Mouse (Mus musculus): ENCODE measurements around the gene Fam185a. TPM values are rescaled to one million over a fixed set of nuclear protein-coding genes. Genes with fewer than 3 reads are reported as not detected.

The Fam185a gene
- polyA plus RNA-seq, 1 experiment from 2014 or later, result 6.1 TPM

DNA sequence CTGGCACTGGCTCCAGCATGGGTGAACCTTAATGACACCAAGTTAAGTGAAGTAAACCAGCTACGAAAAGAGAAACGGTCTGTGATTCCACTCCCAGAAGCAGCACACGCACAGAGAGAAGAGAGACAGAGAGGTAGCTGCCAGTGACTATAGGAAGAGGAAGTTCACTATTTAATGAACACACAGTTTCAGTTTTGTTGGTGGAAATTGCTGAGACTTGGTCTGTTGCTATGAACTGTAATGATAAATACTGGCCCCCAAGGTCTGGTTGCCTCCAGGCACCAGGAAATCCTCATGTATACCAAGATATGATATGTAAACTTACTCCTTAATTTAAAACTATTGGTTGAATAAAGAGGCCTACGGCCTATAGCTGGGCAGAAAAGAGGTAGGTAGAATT, 38.3 kb upstream of the Fam185a start:
- DNase-seq (ENCODE audit: low spot score) (no peak), ATAC-seq (no peak)
- Histone ChIP-seq H3K4me1 (ENCODE audit: control insufficient read depth, insufficient read depth, low read length) (no peaks in the 10 kb centered on the region), H3K27ac (ENCODE audit: low read depth, low read length) (no peak overlapping the region), H3K9me3 (replicated peaks; ENCODE audit: control insufficient read depth, low read length) (no peaks in the 10 kb centered on the region), H3K9ac (ENCODE audit: low read length) (no peak overlapping the region), H3K4me3 (ENCODE audit: low read depth, low read length) (no peak overlapping the region), H3K36me3 (ENCODE audit: control insufficient read depth, insufficient read depth, low read length) (no peaks in the 10 kb centered on the region), H3K4me2 (ENCODE audit: low read length) (no peak overlapping the region), H3K27me3 (replicated peaks; ENCODE audit: control insufficient read depth, insufficient read depth, low read length) (no peaks in the 10 kb centered on the region)
- 90% methylated on average over 4 of the region's 4 CpGs for WGBS

DNA sequence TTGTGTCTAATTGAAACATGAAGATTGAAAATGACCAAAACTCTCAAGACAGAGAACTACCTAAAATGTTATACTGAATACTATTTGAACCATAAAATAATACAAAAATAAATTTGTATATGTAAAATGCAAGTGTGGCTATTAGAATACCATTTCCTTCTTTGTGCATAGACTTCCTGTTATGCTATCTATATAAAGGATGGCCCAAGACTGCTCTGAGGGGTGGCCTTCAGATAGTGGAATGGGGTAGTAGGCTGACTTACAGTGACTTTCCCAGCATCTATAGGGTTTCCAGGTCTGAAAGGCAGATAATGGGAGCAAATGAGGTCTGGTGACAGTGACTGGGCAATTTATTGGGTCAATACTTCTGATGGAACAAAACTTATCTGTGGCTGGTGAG, 37.4 kb upstream of the Fam185a start:
- H3K27ac ChIP-seq (ENCODE audit: low read depth, low read length), result no peak overlapping the region
- no peaks in the 10 kb centered on the region for H3K36me3 ChIP-seq (ENCODE audit: control insufficient read depth, insufficient read depth, low read length)
- no peak overlapping the region for H3K4me3 ChIP-seq (ENCODE audit: low read depth, low read length)
- no peak overlapping the region for H3K4me2 ChIP-seq (ENCODE audit: low read length)
- no peak overlapping the region for H3K9ac ChIP-seq (ENCODE audit: low read length)
- ATAC-seq (no peak), DNase-seq (ENCODE audit: low spot score) (no peak)
- no peaks in the 10 kb centered on the region for H3K27me3 ChIP-seq (replicated peaks; ENCODE audit: control insufficient read depth, insufficient read depth, low read length)
- no peaks in the 10 kb centered on the region for H3K4me1 ChIP-seq (ENCODE audit: control insufficient read depth, insufficient read depth, low read length)
- H3K9me3 ChIP-seq (replicated peaks; ENCODE audit: control insufficient read depth, low read length), result no peaks in the 10 kb centered on the region

DNA sequence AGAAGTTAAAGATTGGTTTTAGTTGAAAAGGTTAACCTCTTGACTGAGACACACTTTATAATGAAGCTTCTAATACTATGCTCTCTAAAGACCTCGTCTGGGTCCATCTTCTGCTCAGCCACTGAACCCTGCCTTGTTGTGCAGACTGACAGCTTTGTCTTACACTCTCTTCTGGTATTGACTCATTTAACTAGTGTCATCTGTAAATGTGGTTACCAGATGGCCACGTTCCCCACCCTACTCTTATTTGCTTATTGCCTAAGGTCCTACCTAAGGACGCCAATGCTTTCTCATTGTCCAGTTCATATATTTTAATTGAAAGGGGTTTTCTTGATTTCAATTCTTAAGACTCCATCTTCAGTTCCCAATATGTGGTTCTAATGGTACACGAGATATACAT, 35.9 kb upstream of the Fam185a start:
- DNase-seq (ENCODE audit: low spot score) (no peak), ATAC-seq (no peak)
- H3K4me1 ChIP-seq (ENCODE audit: control insufficient read depth, insufficient read depth, low read length), result no peaks in the 10 kb centered on the region
- WGBS, result 83% methylated on average over 4 of the region's 4 CpGs
- no peaks in the 10 kb centered on the region for H3K27me3 ChIP-seq (replicated peaks; ENCODE audit: control insufficient read depth, insufficient read depth, low read length)
- no peaks in the 10 kb centered on the region for H3K9me3 ChIP-seq (replicated peaks; ENCODE audit: control insufficient read depth, low read length)
- no peak overlapping the region for H3K4me2 ChIP-seq (ENCODE audit: low read length)
- H3K27ac ChIP-seq (ENCODE audit: low read depth, low read length), result no peak overlapping the region
- H3K4me3 ChIP-seq (ENCODE audit: low read depth, low read length), result no peak overlapping the region
- no peak overlapping the region for H3K9ac ChIP-seq (ENCODE audit: low read length)
- no peaks in the 10 kb centered on the region for H3K36me3 ChIP-seq (ENCODE audit: control insufficient read depth, insufficient read depth, low read length)

DNA sequence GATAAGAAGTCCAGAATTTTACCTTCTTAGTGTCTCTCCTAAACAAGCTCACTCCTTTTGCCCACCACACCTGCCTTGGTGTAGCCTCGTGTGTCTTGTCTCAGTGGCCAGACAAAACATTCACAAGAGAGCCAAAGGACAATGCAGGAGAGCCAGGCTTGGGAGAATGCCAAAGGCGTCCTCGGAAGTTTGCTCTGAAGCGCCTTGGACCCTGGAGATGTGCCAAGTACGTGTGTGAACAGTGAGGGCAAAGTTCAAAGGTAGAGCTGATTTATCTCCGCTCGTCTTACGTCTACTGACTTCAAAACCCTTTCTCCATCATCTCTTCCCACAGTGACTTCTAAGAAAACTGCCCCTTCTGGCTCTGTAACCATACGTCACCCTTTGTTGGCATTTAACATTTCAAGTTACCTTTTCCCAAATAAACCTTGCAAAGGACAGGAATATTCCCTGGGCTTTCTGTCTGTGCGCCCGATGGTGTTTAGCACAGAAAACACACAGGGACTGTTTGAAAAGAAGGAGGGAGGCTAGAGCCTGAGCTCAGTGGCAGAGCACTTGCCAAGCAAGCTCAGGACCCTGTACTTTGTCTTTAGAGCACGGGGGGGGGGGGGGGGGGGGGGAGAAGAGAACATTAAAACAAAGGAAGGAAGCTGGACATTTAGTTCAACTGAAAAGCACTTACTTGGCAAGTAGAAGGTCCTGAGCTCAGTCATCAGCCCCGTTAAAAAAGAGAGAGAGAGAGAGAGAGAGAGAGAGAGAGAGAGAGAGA, 33.0 kb upstream of the Fam185a start:
- DNase-seq (ENCODE audit: low spot score) (no peak), ATAC-seq (peak; percentile 37; the same call in 1 of the 2 replicates)
- H3K9ac ChIP-seq (ENCODE audit: low read length), result no peak overlapping the region
- H3K9me3 ChIP-seq (replicated peaks; ENCODE audit: control insufficient read depth, low read length), result no peaks in the 10 kb centered on the region
- no peak overlapping the region for H3K27ac ChIP-seq (ENCODE audit: low read depth, low read length)
- H3K4me2 ChIP-seq (ENCODE audit: low read length), result no peak overlapping the region
- WGBS, result 39% methylated on average over 13 of the region's 13 CpGs
- no peaks in the 10 kb centered on the region for H3K36me3 ChIP-seq (ENCODE audit: control insufficient read depth, insufficient read depth, low read length)
- no peaks in the 10 kb centered on the region for H3K4me1 ChIP-seq (ENCODE audit: control insufficient read depth, insufficient read depth, low read length)
- no peak overlapping the region for H3K4me3 ChIP-seq (ENCODE audit: low read depth, low read length)
- no peaks in the 10 kb centered on the region for H3K27me3 ChIP-seq (replicated peaks; ENCODE audit: control insufficient read depth, insufficient read depth, low read length)

DNA sequence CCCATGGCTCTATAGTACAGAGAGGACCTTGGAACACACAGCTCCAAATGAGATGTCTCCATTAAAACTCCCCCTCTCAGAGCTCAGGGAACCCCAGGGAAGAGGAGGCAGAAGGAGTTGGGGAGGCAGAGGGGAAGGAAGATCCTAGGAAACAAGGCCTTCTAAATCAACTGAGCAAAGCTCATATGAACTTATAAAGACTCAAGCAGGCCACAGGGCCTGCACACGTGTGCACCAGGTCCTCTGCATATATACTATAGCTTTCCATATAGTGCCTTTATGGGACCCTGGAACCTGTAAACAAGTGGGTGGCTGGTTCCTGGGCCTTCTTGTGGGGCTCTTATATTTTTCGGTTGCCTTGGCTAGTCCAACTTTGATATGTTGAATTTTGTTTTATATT, 30.2 kb upstream of the Fam185a start:
- H3K4me3 ChIP-seq (ENCODE audit: low read depth, low read length), result no peak overlapping the region
- ATAC-seq, result no peak
- WGBS, result 79% methylated on average over 2 of the region's 2 CpGs

DNA sequence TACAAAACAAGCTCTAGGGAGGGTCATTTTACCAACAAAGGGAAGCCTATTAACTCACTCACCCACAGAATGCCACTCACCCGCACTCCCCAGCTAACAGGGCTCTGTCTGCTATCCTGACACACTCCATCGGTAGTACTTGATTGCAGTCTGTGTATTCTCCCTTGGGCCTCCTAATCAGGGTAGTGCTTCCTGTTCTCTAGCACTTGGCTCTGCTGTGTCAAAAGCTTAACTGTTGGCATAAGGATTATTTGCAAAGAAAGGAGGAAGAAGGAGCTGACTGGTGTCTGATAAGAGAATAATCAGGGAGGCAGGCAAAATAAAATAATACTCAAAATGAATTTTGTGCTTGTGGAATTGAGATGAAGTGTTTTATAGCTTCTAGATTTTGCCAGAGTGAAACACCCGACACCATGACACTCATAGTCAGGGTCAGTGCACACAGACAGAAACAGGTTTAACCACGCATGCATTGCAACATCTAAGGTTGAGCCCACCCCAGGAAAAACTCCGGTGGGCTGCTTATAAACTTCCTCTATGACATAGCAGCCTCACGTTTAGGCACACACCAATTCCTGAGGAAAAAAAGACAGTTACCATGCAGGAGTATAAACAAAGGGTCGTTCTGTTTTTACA, 29.4 kb upstream of the Fam185a start:
- no peaks in the 10 kb centered on the region for H3K36me3 ChIP-seq (ENCODE audit: control insufficient read depth, insufficient read depth, low read length)
- WGBS, result 54% methylated on average over 7 of the region's 7 CpGs

More for the DNA sequence above, 30.2 kb upstream of the Fam185a start:
- no peak overlapping the region for H3K4me2 ChIP-seq (ENCODE audit: low read length)
- no peaks in the 10 kb centered on the region for H3K4me1 ChIP-seq (ENCODE audit: control insufficient read depth, insufficient read depth, low read length)
- no peaks in the 10 kb centered on the region for H3K36me3 ChIP-seq (ENCODE audit: control insufficient read depth, insufficient read depth, low read length)
- H3K9ac ChIP-seq (ENCODE audit: low read length), result no peak overlapping the region
- H3K27ac ChIP-seq (ENCODE audit: low read depth, low read length), result no peak overlapping the region
- no peaks in the 10 kb centered on the region for H3K9me3 ChIP-seq (replicated peaks; ENCODE audit: control insufficient read depth, low read length)
- no peaks in the 10 kb centered on the region for H3K27me3 ChIP-seq (replicated peaks; ENCODE audit: control insufficient read depth, insufficient read depth, low read length)
- DNase-seq (ENCODE audit: low spot score), result no peak

DNA sequence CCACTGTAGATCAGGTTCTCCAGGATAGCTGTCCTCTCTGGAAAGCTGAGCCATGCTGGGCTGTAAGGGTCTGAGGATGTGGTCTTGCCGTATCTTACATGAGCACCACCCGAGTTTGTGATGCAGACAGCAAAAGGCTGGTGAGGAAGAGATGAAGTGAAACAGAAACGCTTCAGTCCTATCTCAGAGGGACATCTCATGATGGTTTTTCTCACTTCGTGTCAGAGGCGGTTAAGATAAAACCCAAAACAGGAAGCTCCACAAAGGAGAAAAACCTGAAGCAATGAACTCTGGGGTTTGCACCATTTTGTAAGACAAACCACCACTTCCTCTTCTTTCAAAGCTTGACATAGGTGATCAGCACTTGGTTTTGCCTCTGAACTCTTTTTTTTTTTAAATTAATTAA, 13.5 kb upstream of the Fam185a start:
- Histone ChIP-seq H3K36me3 (ENCODE audit: control insufficient read depth, insufficient read depth, low read length) (no peaks in the 10 kb centered on the region), H3K27me3 (replicated peaks; ENCODE audit: control insufficient read depth, insufficient read depth, low read length) (no peaks in the 10 kb centered on the region), H3K9me3 (replicated peaks; ENCODE audit: control insufficient read depth, low read length) (no peaks in the 10 kb centered on the region), H3K4me1 (ENCODE audit: control insufficient read depth, insufficient read depth, low read length) (no peaks in the 10 kb centered on the region), H3K4me3 (ENCODE audit: low read depth, low read length) (no peak overlapping the region), H3K4me2 (ENCODE audit: low read length) (no peak overlapping the region), H3K9ac (ENCODE audit: low read length) (no peak overlapping the region), H3K27ac (ENCODE audit: low read depth, low read length) (no peak overlapping the region)
- 89% methylated on average over 5 of the region's 5 CpGs for WGBS
- DNase-seq (ENCODE audit: low spot score), result no peak
- no peak for ATAC-seq

More for the DNA sequence above, 29.4 kb upstream of the Fam185a start:
- H3K9me3 ChIP-seq (replicated peaks; ENCODE audit: control insufficient read depth, low read length), result no peaks in the 10 kb centered on the region
- no peaks in the 10 kb centered on the region for H3K27me3 ChIP-seq (replicated peaks; ENCODE audit: control insufficient read depth, insufficient read depth, low read length)
- no peak overlapping the region for H3K9ac ChIP-seq (ENCODE audit: low read length)
- H3K4me2 ChIP-seq (ENCODE audit: low read length), result no peak overlapping the region
- no peaks in the 10 kb centered on the region for H3K4me1 ChIP-seq (ENCODE audit: control insufficient read depth, insufficient read depth, low read length)
- no peak overlapping the region for H3K27ac ChIP-seq (ENCODE audit: low read depth, low read length)
- no peak overlapping the region for H3K4me3 ChIP-seq (ENCODE audit: low read depth, low read length)
- peak; percentile 13 for DNase-seq (ENCODE audit: low spot score)
- ATAC-seq, result no peak

DNA sequence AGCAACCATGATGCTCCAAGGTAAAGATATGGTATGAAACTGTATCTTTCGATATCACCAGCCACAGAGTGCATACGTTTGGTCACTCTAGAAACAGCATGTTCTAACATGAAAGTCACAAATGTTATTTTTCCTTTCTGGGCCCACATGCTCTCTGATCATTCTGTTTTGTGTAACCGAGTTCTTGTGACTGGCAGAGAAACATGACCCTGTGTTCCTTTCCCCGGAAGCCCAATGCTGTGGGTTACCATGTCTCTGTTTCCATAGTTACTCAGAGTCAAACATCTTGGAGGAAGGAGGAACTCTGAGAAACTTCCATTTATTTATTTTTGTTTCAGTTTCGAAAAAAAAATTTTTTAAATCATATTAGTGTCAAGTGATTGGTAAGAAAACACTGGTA, 12.7 kb upstream of the Fam185a start:
- ATAC-seq, result no peak
- H3K9ac ChIP-seq (ENCODE audit: low read length), result no peak overlapping the region
- 83% methylated on average over 5 of the region's 5 CpGs for WGBS

DNA sequence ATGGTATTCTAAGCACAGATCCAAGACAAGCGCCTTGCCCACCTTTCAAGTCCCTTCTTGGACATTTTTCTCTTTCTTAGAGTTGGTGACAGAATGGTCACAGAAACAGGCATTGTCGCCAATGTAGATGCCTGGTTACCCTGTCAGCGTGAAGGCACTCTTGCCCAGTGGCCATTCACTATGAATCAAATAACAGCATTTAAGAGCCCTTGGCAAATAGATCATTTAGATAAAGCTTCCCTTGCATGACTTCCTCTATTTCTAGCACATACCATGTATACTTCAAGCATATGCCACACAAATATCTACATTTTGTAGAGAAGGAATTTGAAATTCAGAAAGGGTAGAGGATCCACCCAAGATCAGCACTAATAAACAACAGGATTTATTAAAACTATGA, 11.4 kb upstream of the Fam185a start:
- Histone ChIP-seq H3K27me3 (replicated peaks; ENCODE audit: control insufficient read depth, insufficient read depth, low read length) (no peaks in the 10 kb centered on the region), H3K27ac (ENCODE audit: low read depth, low read length) (no peak overlapping the region), H3K36me3 (ENCODE audit: control insufficient read depth, insufficient read depth, low read length) (no peaks in the 10 kb centered on the region), H3K4me3 (ENCODE audit: low read depth, low read length) (no peak overlapping the region), H3K4me1 (ENCODE audit: control insufficient read depth, insufficient read depth, low read length) (no peaks in the 10 kb centered on the region), H3K9ac (ENCODE audit: low read length) (no peak overlapping the region), H3K9me3 (replicated peaks; ENCODE audit: control insufficient read depth, low read length) (no peaks in the 10 kb centered on the region), H3K4me2 (ENCODE audit: low read length) (no peak overlapping the region)
- ATAC-seq (no peak), DNase-seq (ENCODE audit: low spot score) (no peak)
- WGBS, result 92% methylated on average over 3 of the region's 3 CpGs

More for the DNA sequence above, 12.7 kb upstream of the Fam185a start:
- Histone ChIP-seq H3K4me3 (ENCODE audit: low read depth, low read length) (no peak overlapping the region), H3K36me3 (ENCODE audit: control insufficient read depth, insufficient read depth, low read length) (no peaks in the 10 kb centered on the region), H3K4me2 (ENCODE audit: low read length) (no peak overlapping the region), H3K4me1 (ENCODE audit: control insufficient read depth, insufficient read depth, low read length) (no peaks in the 10 kb centered on the region), H3K27me3 (replicated peaks; ENCODE audit: control insufficient read depth, insufficient read depth, low read length) (no peaks in the 10 kb centered on the region), H3K9me3 (replicated peaks; ENCODE audit: control insufficient read depth, low read length) (no peaks in the 10 kb centered on the region), H3K27ac (ENCODE audit: low read depth, low read length) (no peak overlapping the region)
- DNase-seq (ENCODE audit: low spot score), result no peak

Data from forebrain, embryonic 14.5 days (tissue).